Mouse (Mus musculus) T-cell, adult 2 months (primary cell): ENCODE measurements around the gene Ooep.
A peak's percentile ranks its signal among the peaks of the same experiment; 100 is the strongest.
"Not testable (repeated sequence)": the region's sequence is repeated elsewhere in the genome, so short reads cannot be mapped to it uniquely, and the experiment has no call there.

Experiments used
- DNase-seq: peaks from one replicate; pipeline ENCODE4 v3.0.0; 2022; ENCODE audit warnings: low spot score

Ooep gene

DNA sequence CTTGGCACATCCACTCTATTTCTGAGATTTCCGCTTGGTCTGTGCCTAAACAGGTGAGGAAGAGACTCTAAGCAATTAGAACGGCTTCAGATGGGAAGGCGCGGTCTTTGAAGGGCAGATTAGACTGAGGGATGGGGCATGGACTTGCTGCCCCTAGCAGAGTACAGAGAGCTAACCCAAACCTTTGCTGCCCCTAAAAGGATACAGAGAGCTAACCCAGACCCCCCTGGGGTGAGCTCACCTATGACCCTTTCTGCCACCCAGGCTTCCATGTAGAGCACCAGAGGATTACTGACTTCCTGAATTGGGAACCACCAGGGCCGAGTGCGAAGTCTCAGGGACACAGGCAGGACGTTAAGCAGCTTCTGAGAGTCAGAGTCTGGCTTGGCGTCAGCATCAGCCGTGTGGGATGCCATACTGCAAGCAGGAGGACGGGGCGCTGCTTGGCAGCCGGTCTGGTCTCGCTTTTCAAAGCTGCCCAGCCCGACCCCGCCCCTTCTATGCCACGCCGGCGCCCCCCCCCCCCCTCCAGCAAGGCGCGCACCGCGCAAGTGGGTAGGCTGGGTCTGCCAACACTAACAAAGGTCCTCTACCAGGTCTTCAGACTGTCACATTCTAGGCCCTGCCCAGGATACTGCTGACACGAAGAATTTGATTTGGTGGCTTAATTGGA, at the start of gene Ooep:
Ooep (minus strand) TSS at position 613 of the 673 bp plus-strand sequence.
- DNase-seq: no peak

- DNase-seq: no peak
Measured at GRCm38 (mm10) chr9:78428185-78428584, 49.7 kb upstream of the Ooep start.

DNA sequence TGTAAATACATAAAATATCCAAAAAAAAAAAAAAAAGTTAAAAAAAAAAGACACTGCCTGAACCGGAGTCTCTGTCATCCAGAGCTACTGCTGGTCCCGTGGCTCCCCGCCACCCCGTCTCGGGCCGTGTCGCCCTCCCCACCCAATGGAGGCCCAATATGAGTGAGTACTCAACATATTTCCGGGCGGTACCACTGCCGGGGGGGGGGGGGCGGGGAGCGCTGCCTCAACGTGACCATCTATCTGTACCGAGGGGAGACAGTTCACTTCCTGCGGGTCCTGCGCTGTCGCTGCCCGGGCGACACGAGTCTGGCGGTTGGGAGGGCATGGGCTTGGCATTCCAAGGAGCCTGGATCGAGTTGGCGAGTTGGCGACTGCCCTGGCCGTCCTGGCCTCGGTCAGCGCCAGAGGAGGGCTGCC, 48.8 kb upstream of the Ooep start:
- peak; percentile 41 for DNase-seq

DNA sequence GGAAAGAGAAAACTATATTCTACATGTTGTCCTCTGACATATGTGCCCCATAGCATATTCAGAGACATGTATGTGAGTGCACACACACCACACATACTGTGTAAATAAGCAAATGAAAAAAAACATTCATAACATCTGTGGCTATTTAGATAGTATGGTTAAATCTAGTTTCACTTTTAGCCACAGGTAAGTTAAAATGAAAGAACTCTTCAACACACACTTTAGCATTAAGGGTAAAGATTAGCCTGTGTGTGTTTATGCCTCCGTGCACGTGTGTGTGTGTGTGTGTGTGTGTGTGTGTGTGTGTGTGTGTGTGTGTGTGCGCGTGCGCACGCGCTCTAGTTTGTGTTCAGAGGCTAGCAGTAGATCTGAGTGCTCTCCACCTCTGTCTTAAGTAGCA, 23.1 kb upstream of the Ooep start:
- DNase-seq: no peak

DNA sequence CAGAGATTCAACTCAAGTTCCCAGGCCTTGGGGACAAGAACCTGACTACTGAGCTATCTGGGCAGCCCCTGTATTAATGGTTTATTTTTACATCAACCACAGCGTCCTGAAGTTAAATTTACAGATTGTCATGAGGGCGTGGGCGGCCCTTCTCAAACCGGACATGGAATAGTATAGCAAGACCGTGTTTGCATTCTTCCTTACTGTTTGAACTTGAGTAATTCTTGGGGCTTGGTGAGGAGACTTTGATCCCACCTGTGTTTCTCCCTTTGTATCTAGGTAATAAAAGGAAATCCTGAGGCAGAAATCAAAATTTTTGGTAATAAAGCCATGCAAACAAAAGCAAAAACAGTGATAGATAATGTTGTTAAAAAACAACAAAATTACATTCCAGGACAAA, 22.0 kb upstream of the Ooep start:
- DNase-seq: no peak

GRCm38 (mm10) chr9:78396517-78396916, 18.0 kb upstream of the Ooep start:
- DNase-seq: no peak

DNA sequence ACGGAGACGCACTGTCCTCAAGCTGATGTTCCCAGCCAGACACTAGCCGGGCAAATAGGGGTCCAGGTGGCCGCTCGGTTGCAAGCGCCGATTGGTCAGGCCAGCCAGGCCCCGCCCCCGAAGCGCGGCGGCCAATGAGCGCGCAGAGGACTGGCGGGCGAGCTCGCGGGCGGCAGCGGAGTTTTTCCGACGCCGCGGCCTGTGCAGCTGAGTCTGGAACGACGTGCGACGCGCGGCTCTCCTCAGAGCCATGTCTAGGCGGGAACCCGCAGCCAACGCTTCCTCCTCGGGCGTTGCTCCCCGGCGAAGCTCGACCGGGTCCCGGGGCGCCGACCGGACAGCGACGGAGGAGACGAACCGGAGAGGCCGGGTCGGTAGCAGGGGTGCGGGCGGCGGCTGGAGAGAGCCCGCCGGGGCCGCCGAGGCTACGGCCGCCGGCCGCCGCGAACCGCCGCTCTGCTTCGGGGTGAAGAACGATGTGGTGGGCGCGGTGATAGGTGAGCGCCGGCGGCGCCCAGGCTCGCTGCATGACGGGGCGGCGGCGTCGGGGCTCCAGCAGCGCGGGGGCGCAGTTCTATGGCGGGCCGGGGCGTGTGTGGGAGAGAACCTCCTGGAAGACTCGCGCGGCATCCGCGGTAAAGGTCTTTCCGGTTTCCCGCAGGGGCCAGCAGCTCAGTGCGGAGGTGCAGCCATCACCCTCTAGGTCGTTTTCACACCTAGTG, 17.3 kb upstream of the Ooep start, which contains the start of gene Ddx43:
Ddx43 (plus strand) TSS at position 148 of the 722 bp plus-strand sequence.
- peak; percentile 36 for DNase-seq

- DNase-seq: no peak
Measured at GRCm38 (mm10) chr9:78395244-78395629, 16.7 kb upstream of the Ooep start.

DNA sequence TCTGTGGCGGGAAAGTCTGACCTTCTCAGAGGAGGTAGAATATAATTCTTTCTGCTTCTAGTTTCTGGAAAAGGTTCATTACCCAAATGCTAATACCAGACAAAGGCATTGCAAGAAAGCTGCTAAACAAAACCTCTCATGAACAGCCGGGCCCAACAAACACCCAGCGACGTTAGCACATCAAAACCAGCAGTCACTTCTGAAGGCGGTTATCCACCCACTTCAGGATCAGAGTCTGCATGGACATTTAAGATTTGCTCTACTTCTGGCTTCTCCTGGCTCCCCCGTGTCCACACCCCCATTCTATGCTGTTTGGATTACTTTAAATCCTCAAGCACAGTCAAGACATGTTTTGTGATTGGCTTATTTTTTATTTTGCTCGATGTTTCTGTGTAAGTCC, 16.1 kb upstream of the Ooep start:
- DNase-seq: no peak

DNA sequence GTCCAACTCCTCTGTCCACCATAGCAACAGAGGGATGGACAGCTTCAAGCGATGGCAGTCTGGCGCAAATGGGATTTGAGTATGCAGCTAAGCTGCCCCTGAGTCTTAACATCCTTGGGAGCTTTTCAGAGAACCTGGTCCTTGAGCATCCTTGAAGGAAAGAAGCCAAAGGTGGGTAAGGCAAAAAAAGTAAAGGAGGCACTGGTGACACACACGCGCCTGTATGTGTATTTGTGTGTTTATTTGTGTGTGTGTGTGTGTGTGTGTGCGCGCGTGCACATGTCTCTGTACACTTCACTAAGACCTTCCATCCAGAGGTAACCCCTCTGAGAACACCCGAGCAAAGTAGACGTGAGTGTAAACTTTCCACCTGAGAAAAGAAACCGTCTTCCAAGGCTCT, 15.2 kb upstream of the Ooep start:
- no peak for DNase-seq

DNA sequence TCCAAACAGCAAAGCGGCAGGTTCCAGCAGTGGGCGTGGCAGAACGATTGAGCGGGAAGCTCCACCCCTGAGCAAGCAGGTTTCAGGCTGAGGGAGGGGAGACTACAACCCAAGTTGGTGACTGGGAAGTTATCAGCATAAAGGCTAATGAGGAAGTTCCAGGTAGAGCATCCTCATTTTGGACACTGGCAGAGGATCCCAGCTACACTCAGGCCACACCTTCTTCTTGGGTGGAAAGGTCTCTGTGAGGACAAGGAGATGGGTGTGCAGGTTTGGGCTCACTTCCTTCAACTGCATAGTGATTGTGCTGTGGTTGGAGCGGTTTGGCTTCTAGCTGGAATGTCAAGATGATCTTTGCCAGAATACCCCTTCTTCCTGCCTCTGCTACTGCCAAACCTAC, 11.5 kb upstream of the Ooep start:
- DNase-seq: no peak

DNA sequence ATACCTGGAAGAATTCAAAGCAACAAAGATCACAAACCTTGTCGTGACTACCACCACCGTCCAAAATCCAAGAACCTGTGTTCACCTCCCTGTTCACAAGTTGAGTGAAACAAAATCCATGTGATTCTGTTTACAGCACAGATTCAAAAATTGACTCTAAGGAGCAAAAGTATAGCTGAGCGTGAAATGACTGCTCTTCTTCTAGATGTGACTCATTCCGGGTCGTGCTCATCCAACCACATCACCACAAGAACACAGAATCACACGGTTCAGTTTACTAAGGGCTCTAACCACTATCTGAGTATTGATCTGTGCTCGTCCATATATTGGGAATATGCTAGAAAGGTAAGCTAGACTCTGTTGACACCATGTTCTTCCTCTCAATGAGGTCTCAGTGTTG, 8.4 kb upstream of the Ooep start:
- DNase-seq: no peak

- DNase-seq: no peak
Measured at GRCm38 (mm10) chr9:78385893-78386292, 7.4 kb upstream of the Ooep start.

GRCm38 (mm10) chr9:78377546-78377945, 979 bp downstream of the Ooep start:
- no peak for DNase-seq

DNA sequence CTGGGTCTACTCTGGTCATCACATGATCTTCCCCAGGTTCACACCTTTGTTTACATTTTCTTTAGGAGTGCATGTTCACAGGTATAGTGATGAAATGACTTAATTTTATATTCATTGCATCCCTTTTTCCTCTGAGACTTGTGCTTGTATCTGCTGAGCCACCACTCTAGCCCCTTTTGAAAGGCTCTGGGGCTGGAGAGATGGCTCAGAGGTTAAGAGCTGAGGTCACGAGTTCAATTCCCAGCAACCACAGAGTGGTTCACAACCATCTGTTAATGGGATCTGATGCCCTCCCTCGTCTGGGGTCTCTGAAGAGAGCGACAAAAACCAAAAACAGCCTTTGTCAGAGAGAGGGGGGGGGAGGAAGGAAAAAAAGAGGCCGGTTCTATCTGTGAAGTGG, 3.0 kb downstream of the Ooep start:
- no peak for DNase-seq

GRCm38 (mm10) chr9:78374885-78375389, 3.6 kb downstream of the Ooep start:
- DNase-seq: no peak

DNA sequence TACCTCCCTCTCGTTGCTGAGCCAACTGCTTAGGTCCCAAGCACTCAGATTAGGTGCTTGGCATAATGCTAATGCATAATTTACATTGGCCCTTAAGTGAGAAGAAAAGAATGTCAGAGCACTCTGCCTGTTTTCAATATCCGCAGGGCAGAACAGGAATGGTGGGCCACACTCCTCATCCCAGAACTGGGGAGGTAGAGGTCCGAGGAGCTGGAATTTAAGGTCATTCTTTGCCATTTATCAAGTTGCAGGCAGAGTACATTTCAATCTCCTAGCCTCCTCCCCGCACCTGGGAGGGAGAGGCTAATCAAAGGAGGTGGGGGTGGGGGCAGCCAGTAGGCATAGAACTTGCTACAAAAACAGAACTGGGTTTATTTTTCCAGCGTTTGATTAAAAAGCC, 4.1 kb downstream of the Ooep start:
- DNase-seq: no peak

GRCm38 (mm10) chr9:78372827-78373504, 5.6 kb downstream of the Ooep start:
- DNase-seq: no peak

DNA sequence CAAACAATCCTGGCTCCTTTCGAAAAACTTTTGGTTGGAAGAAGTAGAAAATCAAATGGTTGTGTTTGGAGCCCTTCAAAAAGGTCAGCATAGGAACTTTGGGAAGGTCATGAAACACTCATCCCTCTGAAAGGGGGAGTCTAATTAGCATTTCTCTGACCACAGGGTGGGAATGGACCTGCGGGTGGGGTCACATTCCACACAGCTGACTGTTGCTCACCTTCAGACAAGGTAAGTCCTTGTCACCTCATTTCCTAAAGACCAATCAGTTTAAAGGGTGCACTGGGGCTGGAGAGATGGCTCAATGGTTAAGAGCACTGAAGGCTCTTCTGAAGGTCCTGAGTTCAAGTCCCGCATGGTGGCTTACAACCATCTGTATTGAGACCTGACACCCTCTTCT, 7.1 kb downstream of the Ooep start:
- DNase-seq: no peak

GRCm38 (mm10) chr9:78369786-78370185, 8.7 kb downstream of the Ooep start:
- DNase-seq: no peak

DNA sequence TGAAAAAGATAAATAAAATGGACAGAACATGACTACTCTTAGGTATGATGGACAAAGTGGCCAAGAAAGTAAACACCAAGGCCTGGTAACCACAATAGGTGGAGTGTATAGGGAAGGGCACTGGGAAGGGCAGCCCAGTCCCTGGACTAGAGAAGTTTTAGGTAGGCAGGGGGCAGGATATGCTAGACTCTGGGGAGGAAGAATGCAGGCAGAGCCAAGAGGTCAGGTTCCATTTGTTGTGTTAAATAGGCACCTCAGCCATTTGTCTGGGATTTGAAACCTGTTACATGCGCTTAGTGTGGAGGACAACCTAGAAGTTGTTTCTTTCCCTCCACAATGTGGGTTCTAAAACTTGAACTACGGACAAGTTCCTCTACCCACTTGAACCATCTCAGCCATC, 9.2 kb downstream of the Ooep start:
- DNase-seq: no peak

GRCm38 (mm10) chr9:78368671-78369293, 9.7 kb downstream of the Ooep start:
- DNase-seq: no peak

DNA sequence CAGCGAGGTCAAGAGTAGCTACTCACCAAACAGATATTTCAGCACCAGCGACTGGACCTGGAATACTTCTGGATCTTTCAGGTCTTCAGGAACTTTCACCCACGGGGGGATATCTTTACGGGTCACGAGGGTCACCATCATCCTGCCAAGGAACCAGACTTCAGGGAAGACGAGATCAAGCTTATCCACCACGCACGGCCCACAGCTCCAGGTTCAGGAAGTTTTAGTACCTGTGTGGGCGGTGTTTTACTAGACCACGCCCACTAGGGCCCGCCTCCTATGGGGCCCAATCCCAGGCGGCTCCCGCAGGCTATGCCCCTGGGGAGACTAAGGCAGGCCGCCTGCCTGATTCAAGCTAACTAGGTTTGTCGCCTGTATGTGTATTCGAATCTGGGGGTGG, 10.6 kb downstream of the Ooep start, which contains the start of gene Dppa5a:
Dppa5a (minus strand) TSS at position 219 of the 400 bp plus-strand sequence.
- not testable (repeated sequence) for DNase-seq
